16 mouse cellular contexts compared by ENCODE assay signal in the genomic region with DNA sequence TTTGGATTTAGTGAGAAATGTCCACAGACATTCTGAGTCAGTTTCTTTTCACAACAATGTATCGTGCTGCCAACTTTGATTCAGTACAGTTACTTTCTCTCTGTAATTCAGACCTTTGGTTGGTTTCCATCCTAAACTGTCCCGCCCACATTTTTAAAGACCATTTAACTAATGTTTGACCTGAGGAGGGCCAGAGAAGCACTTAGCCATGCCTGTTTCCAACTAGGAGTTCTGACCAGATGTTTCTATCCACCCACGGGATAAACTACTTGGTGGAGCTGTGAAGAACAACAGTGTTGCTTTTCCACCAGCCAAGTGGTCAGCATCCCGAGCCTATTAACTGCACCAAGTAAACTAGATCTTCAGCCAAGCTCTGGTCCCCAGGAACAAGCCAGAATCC.
A peak's percentile ranks its signal among the peaks of the same experiment; 100 is the strongest.
DNase-seq lines count a peak whose midpoint lies in the region.
"Had no signal": no experiment of that assay in that cellular context is flagged by ENCODE, and none has a peak within 500 bp of the region (broad histone marks: within the 10 kb centered on the region; RNA-seq: fewer than 3 reads in every experiment).

No protein-coding gene starts in this region.

- DNase-seq in kidney, adult 9 months, result peak; percentile 16
- DNase-seq in kidney, postnatal 25 days, result no peak
- DNase-seq in NIH3T3 (ENCODE audit: low read depth), result peak; percentile 66
- peak; percentile 51 for DNase-seq in fibroblast of lung, adult 2 months (ENCODE audit: low read depth)
- DNase-seq in urinary bladder, adult 18-20 months (ENCODE audit: low spot score in 2 of 2), result no peak
- DNase-seq in ovary, adult 18-20 months (ENCODE audit: low spot score), result no peak
- DNase-seq: adrenal gland, adult 2 months; adrenal gland, postnatal 14 days; cerebellum, adult 11 months; cerebellum, adult 2 months; cerebellum, postnatal 10 days; cerebellum, postnatal 36 days; embryo, embryonic 11 days; gastrocnemius, postnatal 10 days; gastrocnemius, postnatal 36 days; heart, adult 2 months had no signal

Comparison
In these comparisons a context has a peak if more than half of its experiments do, and no peak if none do; other contexts are left out.
1. DNase-seq: peak in kidney, adult 9 months (single experiment), NIH3T3 (single experiment) and fibroblast of lung, adult 2 months (single experiment); none in kidney, postnatal 25 days (0 of 2), urinary bladder, adult 18-20 months (0 of 2) and ovary, adult 18-20 months (single experiment).